Mouse (Mus musculus) kidney, adult 18-20 months (tissue): ENCODE results near the gene 2810459M11Rik.

Experiments used
- DNase-seq: peaks from one replicate; pipeline ENCODE4 v3.0.0; 2021

The 2810459M11Rik gene

GRCm38 (mm10) chr1:86054943-86055342 lies 9.3 kb downstream of the 2810459M11Rik start:
- DNase-seq = no peak

GRCm38 (mm10) chr1:86056284-86056683 lies 10.6 kb downstream of the 2810459M11Rik start:
- no peak for DNase-seq

GRCm38 (mm10) chr1:86058856-86059769 lies 13.4 kb downstream of the 2810459M11Rik start:
- peak; percentile 96 for DNase-seq

GRCm38 (mm10) chr1:86062523-86062922 lies 16.9 kb downstream of the 2810459M11Rik start:
- DNase-seq = no peak

- peak; percentile 94 for DNase-seq
These were observed 18.8 kb downstream of the 2810459M11Rik start, which contains the start of gene Psmd1 for GRCm38 (mm10) chr1:86064271-86064991. TSS of gene Psmd1 (plus strand) at chr1:86064387.

- no peak for DNase-seq
These were observed 30.9 kb downstream of the 2810459M11Rik start for GRCm38 (mm10) chr1:86076565-86076964.

GRCm38 (mm10) chr1:86094413-86094812 lies 48.8 kb downstream of the 2810459M11Rik start:
- DNase-seq = no peak

GRCm38 (mm10) chr1:86105054-86105453 lies 59.4 kb downstream of the 2810459M11Rik start:
- no peak for DNase-seq
